20 mouse cellular contexts compared by ENCODE assay signal in genomic region chr2:44981646-44982045, GRCm38 (mm10). TPM values are rescaled to one million over a fixed set of nuclear protein-coding genes. Genes with fewer than 3 reads are reported as not detected.
DNase-seq lines count a peak whose midpoint lies in the region; ATAC-seq and TF ChIP-seq lines count a peak whose summit lies in the region.
"Had no signal": no experiment of that assay in that cellular context is flagged by ENCODE, and none has a peak within 500 bp of the region (broad histone marks: within the 10 kb centered on the region; RNA-seq: fewer than 3 reads in every experiment).

No protein-coding gene starts in this region.

- DNase-seq in heart, adult 11 months: peak; percentile 79
- DNase-seq in heart, postnatal 14 days: no peak
- peak; percentile 48 for DNase-seq in MEL (ENCODE audit: low read depth, low spot score)
- peak; percentile 49 for DNase-seq in induced T-regulatory cell, adult 2 months (ENCODE audit: low read depth)
- peak; percentile 51 to 58 for DNase-seq in natural killer cell, adult 2 months (ENCODE audit: low spot score in 2 of 2)
- DNase-seq in adrenal gland, postnatal 25 days: no peak
- DNase-seq in embryo, embryonic 9.5 days (ENCODE audit: extremely low spot score): no peak
- DNase-seq: cerebellum, adult 11-12 months; cerebellum, postnatal 36 days; gastrocnemius, postnatal 14 days; heart, postnatal 10 days; kidney, postnatal 4 days; lung, adult 18-20 months; lung, postnatal 4 days; midbrain, embryonic 14.5 days; spleen, adult 18-20 months had no signal

- no peak for ATAC-seq in erythroid progenitor cell, adult 5-6 weeks (replicated peaks; ENCODE audit: low FRiP score, poor library complexity, severe bottlenecking)

- H3K36me3 ChIP-seq in MEL (ENCODE audit: control insufficient read depth in 1 of 2, insufficient read depth in 2 of 2, low read length in 2 of 2): peaks cover 0 to 5% of the 10 kb centered on the region in 2 experiments; a peak in 3 of 4 replicates
- H3K36me3 ChIP-seq: embryonic facial prominence, embryonic 12.5 days; heart, embryonic 10.5 days; limb, embryonic 15.5 days had no signal

- peaks cover 0 to 4% of the 10 kb centered on the region in 2 experiments; a peak in 1 of 4 replicates for H3K4me1 ChIP-seq in MEL (ENCODE audit: control insufficient read depth in 1 of 2, insufficient read depth in 2 of 2, low read length in 2 of 2)

- H3K27me3 ChIP-seq in MEL (ENCODE audit: control insufficient read depth in 1 of 2, insufficient read depth in 2 of 2, low read length in 2 of 2): no peaks in the 10 kb centered on the region
- H3K27me3 ChIP-seq: embryonic facial prominence, embryonic 12.5 days; limb, embryonic 15.5 days had no signal

- intact Hi-C loops in heart, postnatal 14 days (cut with DNase I): no loop called here

- TF ChIP-seq POLR2A in MEL (IDR thresholded peaks at IDR 0.05; ENCODE audit: control insufficient read depth in 1 of 2, insufficient read depth in 1 of 2, low read depth in 1 of 2, low read length in 2 of 2, poor library complexity in 1 of 2): no peak

- no peak for TF ChIP-seq CTCF in MEL (IDR thresholded peaks at IDR 0.05 in 2 of 3, conservative IDR thresholded peaks at IDR 0.05 in 1 of 3; ENCODE audit: control insufficient read depth in 1 of 3, insufficient read depth in 1 of 3, low read depth in 2 of 3, low read length in 3 of 3, poor library complexity in 1 of 3, severe bottlenecking in 1 of 3)

- no peaks in the 10 kb centered on the region for H3K9me3 ChIP-seq in MEL (replicated peaks; ENCODE audit: insufficient read depth, low read length)
- H3K9me3 ChIP-seq: embryonic facial prominence, embryonic 12.5 days; heart, embryonic 10.5 days; limb, embryonic 15.5 days had no signal

- no peak overlapping the region for H3K4me3 ChIP-seq in MEL (ENCODE audit: control insufficient read depth in 1 of 2, insufficient read depth in 1 of 2, low read depth in 2 of 2, low read length in 2 of 2)
- H3K4me3 ChIP-seq: embryonic facial prominence, embryonic 12.5 days; heart, embryonic 10.5 days; limb, embryonic 15.5 days had no signal

- no peak for TF ChIP-seq RAD21 in MEL (IDR thresholded peaks at IDR 0.05; ENCODE audit: low read depth, low read length)

- H3K79me2 ChIP-seq in MEL (ENCODE audit: control insufficient read depth, insufficient read depth, low read length, poor library complexity): no peaks in the 10 kb centered on the region

- TF ChIP-seq EP300 in MEL (IDR thresholded peaks at IDR 0.05; ENCODE audit: low read depth in 1 of 2, low read length in 2 of 2): no peak

- no peak overlapping the region for H3K27ac ChIP-seq in MEL (ENCODE audit: control insufficient read depth, low read depth, low read length)
- H3K27ac ChIP-seq: embryonic facial prominence, embryonic 12.5 days; heart, embryonic 10.5 days; limb, embryonic 15.5 days had no signal

- no peak overlapping the region for H3K9ac ChIP-seq in MEL (ENCODE audit: control insufficient read depth, low read depth, low read length, poor library complexity, severe bottlenecking)
- H3K9ac ChIP-seq: embryonic facial prominence, embryonic 12.5 days; limb, embryonic 15.5 days had no signal

TF ChIP-seq in MEL, 35 proteins besides CTCF, POLR2A, EP300 and RAD21:
- TF ChIP-seq POLR2AphosphoS5 (IDR thresholded peaks at IDR 0.05; ENCODE audit: borderline replicate concordance, low read depth, low read length) (no peak), BHLHE40 (IDR thresholded peaks at IDR 0.05; ENCODE audit: borderline replicate concordance, low read depth, low read length) (no peak), ZMIZ1 (IDR thresholded peaks at IDR 0.05; ENCODE audit: low read depth, low read length) (no peak), SMC3 (IDR thresholded peaks at IDR 0.05; ENCODE audit: low read depth, low read length) (no peak), MYC (IDR thresholded peaks at IDR 0.05; ENCODE audit: low read depth, low read length) (no peak), JUND (IDR thresholded peaks at IDR 0.05; ENCODE audit: low read depth, low read length) (no peak), USF2 (IDR thresholded peaks at IDR 0.05; ENCODE audit: borderline replicate concordance in 1 of 2, insufficient read depth in 1 of 2, low read depth in 1 of 2, low read length in 2 of 2) (no peak), ELF1 (IDR thresholded peaks at IDR 0.05; ENCODE audit: low read depth, low read length) (no peak), TCF12 (IDR thresholded peaks at IDR 0.05; ENCODE audit: low read depth, low read length) (no peak), CHD2 (IDR thresholded peaks at IDR 0.05; ENCODE audit: low read length) (no peak), KAT2A (conservative IDR thresholded peaks at IDR 0.05; ENCODE audit: low read depth, low read length) (no peak), UBTF (IDR thresholded peaks at IDR 0.05; ENCODE audit: borderline replicate concordance, insufficient read depth, low read depth, low read length) (no peak), GABPA (IDR thresholded peaks at IDR 0.05; ENCODE audit: low read depth, low read length) (no peak), POLR2AphosphoS2 (IDR thresholded peaks at IDR 0.05; ENCODE audit: low read length) (no peak), ZKSCAN1 (IDR thresholded peaks at IDR 0.05; ENCODE audit: low read depth, low read length) (no peak), RCOR1 (IDR thresholded peaks at IDR 0.05; ENCODE audit: low read depth, low read length) (no peak), SIN3A (IDR thresholded peaks at IDR 0.05; ENCODE audit: low read length) (no peak), MAZ (IDR thresholded peaks at IDR 0.05; ENCODE audit: low read depth, low read length) (no peak), NRF1 (IDR thresholded peaks at IDR 0.05; ENCODE audit: insufficient read depth, low read depth, low read length, poor library complexity, severe bottlenecking) (no peak), USF1 (IDR thresholded peaks at IDR 0.05; ENCODE audit: low read depth, low read length) (no peak)

RNA-seq across cellular contexts. Expression of gene Gtdc1, which starts 54.2 kb away (rescaled TPM):
- 10 to 100 TPM; 15.5 to 20.5 TPM for total RNA-seq in heart, postnatal 14 days (2021)
- 7.2 and 8.2 TPM in 2 replicates for total RNA-seq in MEL (2012; rRNA removed)
- polyA plus RNA-seq in MEL (2012; ENCODE audit: insufficient read depth in 1 of 2, insufficient read length in 2 of 2, low read depth in 1 of 2, low replicate concordance in 2 of 2, missing spikeins in 1 of 2): 10 to 100 TPM in 1 of 2 experiments, not detected in 1; 14.3 TPM
- total RNA-seq in adrenal gland, postnatal 25 days (2021): 11.8 and 14.4 TPM in 2 replicates
- 35.6 and 50.8 TPM in 2 replicates for total RNA-seq in erythroid progenitor cell, adult 5-6 weeks (2015; ENCODE audit: low replicate concordance)
- 30.0 and 38.1 TPM in 2 replicates for total RNA-seq in erythroid progenitor cell, adult 5-6 weeks (2017; ENCODE audit: low replicate concordance)

Comparison
In these comparisons a context has a peak if more than half of its experiments do, and no peak if none do; other contexts are left out.
1. DNase-seq: peak in heart, adult 11 months (single experiment), MEL (single experiment), induced T-regulatory cell, adult 2 months (single experiment) and natural killer cell, adult 2 months (2 of 2); none in heart, postnatal 14 days (0 of 2), adrenal gland, postnatal 25 days (single experiment) and embryo, embryonic 9.5 days (single experiment).